Mouse (Mus musculus) stomach, embryonic 16.5 days (tissue): ENCODE measurements at regions not wholly inside any gene's neighbourhood (a gene's known extent, or its start where the extent isn't known, plus 50 kb on each side); places are given as distances from the start of the nearest gene placed in this dataset.

Experiments used
- ATAC-seq: fragments of 200-750 bp; cut with Nextera tagmentation; 2 replicates; pipeline ENCODE4 v1.8.0; 2017; ENCODE audit warnings: moderate number of reproducible peaks, moderate TSS enrichment; ENCODE audit not compliant: insufficient read depth, low FRiP score
- H3K27ac ChIP-seq: fragments of 300-500 bp; sonication (generic); 2 replicates; pipeline ENCODE4 v1.5.1; 2014; ENCODE audit warnings: low read length
- H3K27me3 ChIP-seq: fragments of 300-500 bp; sonication (generic); 2 replicates; pipeline ENCODE4 v1.6.1; 2014; ENCODE audit warnings: low read length, control low read depth, mixed read lengths; ENCODE audit not compliant: control insufficient read depth, insufficient read depth
- H3K36me3 ChIP-seq: fragments of 300-500 bp; sonication (generic); 2 replicates; pipeline ENCODE4 v1.6.1; 2014; ENCODE audit warnings: low read length; ENCODE audit not compliant: control insufficient read depth, insufficient read depth
- H3K4me1 ChIP-seq: fragments of 300-500 bp; sonication (generic); 2 replicates; pipeline ENCODE4 v1.6.1; 2014; ENCODE audit warnings: low read length, control low read depth, mixed read lengths; ENCODE audit not compliant: control insufficient read depth, insufficient read depth
- H3K4me2 ChIP-seq: fragments of 300-500 bp; sonication (generic); 2 replicates; pipeline ENCODE4 v1.6.1; 2014; ENCODE audit warnings: low read depth, low read length, mixed read lengths
- H3K4me3 ChIP-seq: fragments of 300-500 bp; sonication (generic); replicated peaks from 2 replicates; pipeline ENCODE4 v1.5.1; 2014; ENCODE audit warnings: mild to moderate bottlenecking, low read length
- H3K9ac ChIP-seq: fragments of 300-500 bp; sonication (generic); 2 replicates; pipeline ENCODE4 v1.6.1; 2014; ENCODE audit warnings: low read length
- H3K9me3 ChIP-seq: fragments of 300-500 bp; sonication (generic); replicated peaks from 2 replicates; pipeline ENCODE4 v1.6.1; 2016; ENCODE audit warnings: low read length, control low read depth; ENCODE audit not compliant: control insufficient read depth
- WGBS: fragments of 180-500 bp; shearing (Covaris S2); extraction: QIAGEN DNeasy Blood & Tissue Kit; methylation state at CpG from one replicate; pipeline ENCODE4 v1.1.7; 2014; 5-methylcytosine and 5-hydroxymethylcytosine counted together

DNA sequence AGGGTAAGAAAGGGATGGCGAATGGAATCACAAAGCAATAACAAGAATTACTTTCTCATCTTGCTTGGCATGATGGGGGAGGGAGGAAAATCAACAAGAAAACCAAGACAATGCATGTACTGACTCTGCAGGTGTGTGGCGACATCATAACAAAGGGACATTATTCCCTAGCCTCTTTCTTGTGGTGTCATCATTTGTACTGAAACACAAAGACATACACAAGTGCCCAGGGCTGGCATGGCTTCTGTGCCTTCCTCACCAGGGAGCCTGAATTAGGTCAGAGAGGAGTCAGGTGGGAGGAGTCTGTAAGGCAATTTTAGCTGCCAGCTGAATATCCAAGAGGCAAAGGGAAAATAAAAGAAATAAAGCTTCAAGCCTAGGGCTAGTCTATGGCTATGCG, 65.6 kb upstream of the Dock10 start:
- H3K27ac ChIP-seq: no peak overlapping the region
- no peak for ATAC-seq
- no peak overlapping the region for H3K4me3 ChIP-seq
- H3K9me3 ChIP-seq: no peaks in the 10 kb centered on the region
- no peaks in the 10 kb centered on the region for H3K27me3 ChIP-seq
- H3K4me1 ChIP-seq: no peaks in the 10 kb centered on the region
- 84% methylated on average over 3 of the region's 3 CpGs for WGBS
- H3K9ac ChIP-seq: no peak overlapping the region
- no peaks in the 10 kb centered on the region for H3K36me3 ChIP-seq
- H3K4me2 ChIP-seq: no peak overlapping the region

DNA sequence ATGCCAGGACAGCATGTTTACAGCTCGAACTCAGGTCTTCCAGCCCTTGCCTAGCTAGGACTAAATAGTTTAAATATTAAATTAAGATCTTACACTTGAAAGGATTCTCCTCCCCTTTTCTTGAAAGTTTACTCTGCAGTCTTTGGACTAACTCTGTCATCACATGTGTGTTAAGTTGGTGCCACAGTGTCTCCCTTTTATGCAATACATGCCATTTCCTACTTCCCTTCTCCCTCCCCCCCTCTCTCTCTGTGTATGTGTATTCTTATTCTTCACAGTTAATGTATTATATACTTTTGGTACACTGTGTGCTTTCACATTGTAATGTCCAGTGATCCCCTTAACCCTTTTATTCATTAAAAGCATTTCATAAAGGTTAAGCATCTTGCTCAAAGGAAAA, 63.9 kb upstream of the Dock10 start:
- WGBS: 68% methylated on average over 1 of the region's 1 CpGs
- H3K9ac ChIP-seq: no peak overlapping the region
- no peak overlapping the region for H3K4me3 ChIP-seq
- H3K27me3 ChIP-seq: no peaks in the 10 kb centered on the region
- no peak overlapping the region for H3K27ac ChIP-seq
- no peak overlapping the region for H3K4me2 ChIP-seq
- no peaks in the 10 kb centered on the region for H3K4me1 ChIP-seq
- ATAC-seq: no peak
- H3K36me3 ChIP-seq: no peaks in the 10 kb centered on the region
- H3K9me3 ChIP-seq: no peaks in the 10 kb centered on the region

DNA sequence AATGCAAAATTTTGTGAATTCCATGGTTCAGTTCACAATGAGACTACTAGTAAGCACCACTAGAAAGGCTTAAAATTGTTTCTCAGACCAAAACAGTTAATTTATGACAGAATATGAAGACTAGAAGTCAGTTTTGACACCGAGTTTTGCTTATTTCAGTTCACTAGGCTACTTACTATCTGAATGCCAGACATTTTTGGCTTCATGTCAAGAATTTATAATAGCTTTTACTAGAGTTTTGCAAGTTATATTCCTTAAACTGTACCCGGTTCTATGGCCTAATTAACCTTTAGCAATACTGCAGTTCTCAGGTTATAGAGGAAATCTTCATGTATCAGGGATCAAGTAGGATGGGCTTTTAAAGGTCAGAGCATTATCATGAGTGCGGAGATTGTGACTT, 54.6 kb upstream of the Dock10 start:
- Histone ChIP-seq H3K4me3 (no peak overlapping the region), H3K9me3 (no peaks in the 10 kb centered on the region), H3K27me3 (no peaks in the 10 kb centered on the region), H3K4me2 (no peak overlapping the region), H3K36me3 (no peaks in the 10 kb centered on the region), H3K9ac (no peak overlapping the region), H3K4me1 (no peaks in the 10 kb centered on the region), H3K27ac (no peak overlapping the region)
- WGBS: 48% methylated on average over 3 of the region's 3 CpGs
- no peak for ATAC-seq
